Mouse (Mus musculus): ENCODE data around the gene Atp6v0b.

The Atp6v0b gene

GRCm38 (mm10) chr4:117836204-117836767 is 50.8 kb downstream of the Atp6v0b start:
- peak; percentile 82 for DNase-seq (ENCODE audit: low spot score in 2 of 2)

GRCm38 (mm10) chr4:117835531-117836111 is 51.5 kb downstream of the Atp6v0b start:
- DNase-seq (ENCODE audit: low spot score in 2 of 2): peak; percentile 66 to 68

GRCm38 (mm10) chr4:117834845-117835530 is 52.1 kb downstream of the Atp6v0b start:
- peak; percentile 57 to 67 for DNase-seq (ENCODE audit: low spot score in 2 of 2)

- DNase-seq (ENCODE audit: low spot score in 2 of 2): no peak
Observed at GRCm38 (mm10) chr4:117834457-117834844, 52.7 kb downstream of the Atp6v0b start, which contains the start of gene Slc6a9. Slc6a9 (plus strand) TSS chr4:117834506.

Data from spleen, postnatal 14 days (tissue).